Mouse (Mus musculus): Measurements from ENCODE around the gene Cdc42bpb.

DNA sequence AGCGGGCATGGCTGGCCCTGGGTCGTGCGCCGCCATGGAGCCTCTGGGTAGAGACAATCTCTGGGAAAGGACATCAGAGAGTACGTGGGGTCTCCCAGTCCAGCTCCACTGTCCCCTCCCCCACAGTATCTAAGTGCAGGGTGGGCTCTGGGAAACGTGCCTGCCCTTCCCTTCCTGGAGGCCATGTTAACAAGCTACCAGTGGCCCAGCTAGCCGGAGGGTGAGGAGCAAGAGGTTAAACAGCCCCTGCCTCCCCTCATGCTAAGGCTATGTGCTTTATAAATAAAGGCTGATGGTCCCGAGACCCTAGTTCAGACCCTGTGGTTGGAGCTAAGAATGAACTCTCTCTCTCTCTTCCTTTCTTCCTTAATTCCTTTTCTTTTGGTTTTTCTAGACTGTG lies 105.6 kb downstream of the Cdc42bpb start:
- TF ChIP-seq POLR2A (IDR thresholded peaks at IDR 0.05; ENCODE audit: borderline replicate concordance, extremely low read depth, low read depth, low read length) (no peak), CTCF (IDR thresholded peaks at IDR 0.05; ENCODE audit: insufficient read depth, low read length) (no peak)
